Mouse (Mus musculus): ENCODE data around the gene Gm28372.

- TF ChIP-seq CTCF (IDR thresholded peaks at IDR 0.05; ENCODE audit: insufficient read depth, low read length) (no peak), POLR2A (IDR thresholded peaks at IDR 0.05; ENCODE audit: borderline replicate concordance, extremely low read depth, low read depth, low read length) (no peak)
Measured at GRCm38 (mm10) chr2:130392836-130393235, 12.2 kb upstream of the Gm28372 start.
